Mouse (Mus musculus) frontal cortex, adult (tissue): ENCODE measurements around the gene Mkrn1.
A peak's percentile ranks its signal among the peaks of the same experiment; 100 is the strongest.
"Not testable (repeated sequence)": the region's sequence is repeated elsewhere in the genome, so short reads cannot be mapped to it uniquely, and the experiment has no call there.

Source experiments
- ATAC-seq: cut with Nextera tagmentation; 2 replicates; pipeline ENCODE4 v1.9.2; 2017; ENCODE audit warnings: mild to moderate bottlenecking, moderate library complexity, mixed read lengths; ENCODE audit not compliant: low TSS enrichment

Mkrn1 gene

DNA sequence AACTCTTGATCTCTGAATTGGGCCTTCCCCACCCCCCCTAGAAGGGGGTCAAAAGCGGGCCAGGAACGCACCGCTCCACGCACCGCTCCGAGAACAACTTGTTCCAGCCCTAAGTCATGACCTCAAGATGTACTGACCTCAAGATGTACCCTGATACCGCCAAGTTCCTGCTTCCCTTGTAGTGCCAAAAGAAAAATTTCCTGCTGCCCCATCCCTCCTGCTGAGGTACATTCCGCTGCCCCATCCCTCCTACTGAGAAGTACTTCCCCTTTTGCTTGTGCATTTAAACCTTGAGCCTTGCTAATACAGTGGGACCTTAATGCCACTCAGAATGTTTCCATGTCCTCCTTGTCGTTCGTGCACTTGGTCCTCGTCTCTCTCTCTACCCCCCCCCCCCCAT lies 10.5 kb upstream of the Mkrn1 start:
- ATAC-seq: no peak

DNA sequence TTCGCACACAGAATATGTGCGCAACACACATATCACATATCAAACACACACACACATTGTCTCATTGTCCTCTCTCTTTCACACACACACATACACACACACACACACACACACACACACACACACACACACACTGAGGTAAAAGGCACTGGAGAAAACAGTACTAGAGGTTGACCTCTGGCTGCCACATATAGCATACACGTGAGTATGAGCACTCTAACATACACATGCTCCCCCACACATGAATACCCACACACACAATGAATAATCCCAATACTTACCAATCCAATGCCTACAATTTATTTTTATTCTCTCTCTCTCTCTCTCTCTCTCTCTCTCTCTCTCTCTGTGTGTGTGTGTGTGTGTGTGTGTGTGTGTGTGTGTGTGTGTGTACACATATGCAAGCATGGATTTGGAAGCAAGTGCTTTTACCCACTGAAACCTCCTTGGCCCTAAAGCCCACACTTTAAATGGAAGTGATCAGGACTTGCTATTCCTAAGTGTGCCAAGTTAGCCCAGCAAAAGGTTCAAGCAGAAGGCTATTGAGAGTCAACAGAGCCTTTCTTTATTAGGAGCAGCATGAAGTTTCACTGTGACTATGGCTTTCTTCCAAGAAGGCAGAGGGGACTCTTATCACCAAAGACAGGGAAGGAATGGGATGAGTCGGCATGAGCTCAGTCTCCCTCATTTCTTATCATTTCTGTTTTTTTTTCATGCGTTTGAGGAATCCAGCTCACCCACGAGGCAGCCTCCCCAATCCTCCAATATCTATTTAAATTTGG lies 8.9 kb upstream of the Mkrn1 start:
- ATAC-seq: no peak

DNA sequence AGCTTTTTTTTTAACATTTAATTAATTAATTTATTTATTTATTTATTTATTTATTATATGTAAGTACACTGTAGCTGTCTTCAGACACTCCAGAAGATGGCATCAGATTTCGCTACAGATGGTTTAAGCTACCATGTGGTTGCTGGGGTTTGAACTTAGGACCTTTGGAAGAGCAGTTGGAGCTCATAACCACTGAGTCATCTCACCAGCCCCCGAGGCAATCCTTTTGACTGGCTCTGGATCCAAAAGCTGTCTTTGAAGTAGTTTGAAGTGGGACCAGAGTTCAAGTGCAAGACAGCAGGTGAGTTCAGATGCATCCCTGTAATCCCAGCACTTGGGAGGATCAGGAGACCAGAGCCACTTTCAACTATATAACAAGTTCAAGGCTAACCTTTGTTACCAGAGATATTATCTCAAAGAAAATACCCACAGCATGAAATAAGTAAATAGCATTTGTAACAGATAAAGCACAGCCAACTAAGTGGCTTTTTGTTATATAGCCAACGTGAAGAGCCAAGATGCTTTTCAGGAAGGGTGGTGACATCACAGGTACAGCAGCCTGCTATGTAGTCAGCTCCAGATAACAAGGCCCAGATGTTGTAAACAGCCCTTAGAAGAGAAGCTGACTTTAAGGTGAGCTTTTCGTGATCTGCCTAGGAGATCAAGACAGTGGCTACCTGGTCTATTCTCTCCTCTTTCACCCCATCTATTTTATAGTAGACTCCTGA lies 7.2 kb upstream of the Mkrn1 start:
- ATAC-seq: no peak

GRCm38 (mm10) chr6:39426725-39427124 lies 6.5 kb upstream of the Mkrn1 start:
- no peak for ATAC-seq

- ATAC-seq: no peak
Measured at GRCm38 (mm10) chr6:39425181-39425580, 4.9 kb upstream of the Mkrn1 start.

GRCm38 (mm10) chr6:39423686-39424085 lies 3.4 kb upstream of the Mkrn1 start:
- ATAC-seq: no peak

- 0 out of 2 replicates have a peak, but pooled peaks have one; percentile 18 for ATAC-seq
Measured at GRCm38 (mm10) chr6:39423130-39423551, 2.9 kb upstream of the Mkrn1 start.

GRCm38 (mm10) chr6:39420867-39421266 lies 605 bp upstream of the Mkrn1 start:
- ATAC-seq: no peak

GRCm38 (mm10) chr6:39419386-39419850 lies 844 bp downstream of the Mkrn1 start:
- 0 out of 2 replicates have a peak, but pooled peaks have one; percentile 2 for ATAC-seq

GRCm38 (mm10) chr6:39416654-39417053 lies 3.6 kb downstream of the Mkrn1 start:
- not testable (repeated sequence) for ATAC-seq

GRCm38 (mm10) chr6:39415762-39416161 lies 4.5 kb downstream of the Mkrn1 start:
- peak; percentile 28 for ATAC-seq

GRCm38 (mm10) chr6:39414106-39414505 lies 6.2 kb downstream of the Mkrn1 start:
- ATAC-seq: no peak

- ATAC-seq: 0 out of 2 replicates have a peak, but pooled peaks have one; percentile 33
Measured at GRCm38 (mm10) chr6:39406480-39406879, 13.8 kb downstream of the Mkrn1 start.

- no peak for ATAC-seq
Measured at GRCm38 (mm10) chr6:39403136-39403535, 17.1 kb downstream of the Mkrn1 start.

DNA sequence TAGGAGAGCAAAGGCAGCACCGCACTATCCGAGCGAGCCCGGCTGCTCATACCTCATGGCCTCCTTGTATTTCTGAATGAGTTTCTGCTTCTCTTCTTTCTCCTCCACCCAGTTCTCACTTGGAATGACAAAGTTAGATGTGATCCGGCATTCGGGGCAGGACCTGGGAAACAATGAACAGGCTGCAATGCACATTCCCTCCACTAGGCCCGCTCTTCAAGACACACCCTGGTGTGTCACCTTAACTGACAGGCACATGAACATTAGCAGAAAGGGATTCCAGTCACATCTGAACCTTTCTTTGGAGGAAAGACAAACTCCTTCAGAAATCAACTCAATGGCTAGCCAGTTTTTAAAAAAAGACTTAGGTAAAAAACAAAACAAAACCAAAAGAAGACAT lies 19.9 kb downstream of the Mkrn1 start:
- no peak for ATAC-seq

- ATAC-seq: no peak
Measured at GRCm38 (mm10) chr6:39398342-39398741, 21.9 kb downstream of the Mkrn1 start.

DNA sequence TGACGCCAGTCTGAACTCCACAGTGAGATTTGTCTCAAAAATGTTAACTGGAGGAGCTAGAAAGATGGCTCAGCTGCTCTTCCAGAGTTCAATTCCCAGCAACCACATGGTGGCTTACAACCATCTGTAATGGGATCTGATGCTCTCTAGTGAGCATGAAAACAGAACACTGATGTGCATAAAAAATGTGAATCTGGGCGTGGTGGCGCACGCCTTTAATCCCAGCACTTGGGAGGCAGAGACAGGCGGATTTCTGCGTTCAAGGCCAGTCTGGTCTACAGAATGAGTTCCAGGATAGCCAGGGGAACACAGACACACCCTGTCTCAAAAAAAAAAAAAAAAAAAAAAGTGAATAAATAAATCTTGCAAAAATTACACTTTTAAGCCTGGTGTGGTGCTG lies 23.2 kb downstream of the Mkrn1 start:
- no peak for ATAC-seq

- no peak for ATAC-seq
Measured at GRCm38 (mm10) chr6:39395916-39396315, 24.3 kb downstream of the Mkrn1 start.

- ATAC-seq: no peak
Measured at GRCm38 (mm10) chr6:39395471-39395870, 24.8 kb downstream of the Mkrn1 start.

DNA sequence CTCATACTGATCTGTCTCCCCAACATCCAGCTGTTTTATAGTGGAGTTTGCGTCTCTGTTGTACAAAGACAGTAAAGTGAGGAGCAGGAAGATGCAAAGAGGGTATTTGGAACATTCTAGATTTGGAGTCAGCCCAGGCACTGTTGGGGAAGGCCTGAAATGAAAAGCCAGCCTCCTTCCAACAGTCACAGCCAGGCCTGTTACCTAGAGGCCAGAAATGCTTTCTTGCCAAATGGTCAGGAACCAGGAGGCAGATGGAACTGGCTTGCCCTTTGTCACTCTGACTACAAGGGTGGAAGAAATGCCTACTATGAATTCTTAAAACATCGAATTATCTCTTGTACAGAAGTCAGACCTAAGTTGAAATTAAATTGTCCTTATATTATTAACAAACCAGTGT lies 30.3 kb downstream of the Mkrn1 start:
- ATAC-seq: no peak

DNA sequence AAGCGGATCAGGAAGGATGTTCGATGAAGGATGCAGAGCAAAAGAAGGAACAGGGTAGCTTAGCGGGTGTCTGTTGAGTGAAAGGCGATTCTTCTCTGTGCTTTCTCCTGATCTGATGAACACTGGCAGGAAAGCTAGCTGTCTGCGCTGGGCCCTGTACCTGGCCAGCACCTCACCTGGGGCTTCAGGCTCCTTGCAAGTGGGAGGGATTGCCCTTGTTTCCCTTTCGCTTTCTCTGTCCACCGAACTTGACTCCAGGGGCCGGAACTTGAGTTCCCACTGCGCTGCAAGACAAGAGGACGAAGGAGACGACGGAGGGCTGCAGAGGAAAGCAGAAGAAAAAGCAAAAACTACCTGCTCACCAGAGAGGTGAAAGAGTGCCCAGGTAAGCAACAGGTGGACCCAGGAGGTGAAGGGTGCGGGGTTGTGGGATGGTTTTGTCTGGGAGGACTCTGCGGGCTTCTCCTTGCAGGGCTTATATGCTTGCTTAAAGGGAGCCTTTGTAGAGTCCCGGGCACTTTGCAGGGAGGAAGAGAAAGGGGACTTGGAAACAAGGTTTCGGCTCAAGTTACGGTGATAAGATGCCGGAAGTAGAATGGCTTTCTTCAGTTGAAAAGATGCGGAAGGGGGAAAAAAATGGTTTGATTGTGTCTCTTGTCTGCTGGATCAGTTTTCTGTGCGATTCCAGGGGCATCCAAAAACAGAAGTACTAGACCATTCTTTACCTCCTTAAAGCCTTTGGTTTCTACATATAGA lies 39.0 kb downstream of the Mkrn1 start, which contains the start of gene Rab19:
Gene Rab19 (plus strand): TSS at position 51 of the 756 bp plus-strand sequence.
- no peak for ATAC-seq

GRCm38 (mm10) chr6:39380276-39380675 lies 40.0 kb downstream of the Mkrn1 start:
- no peak for ATAC-seq
